Mouse (Mus musculus) neural tube, embryonic 15.5 days (tissue): ENCODE data around the gene P2ry2. TPM values are rescaled to one million over a fixed set of nuclear protein-coding genes. Genes with fewer than 3 reads are reported as not detected.

Experiments used
- ATAC-seq: fragments of 200-750 bp; cut with Nextera tagmentation; 2 replicates; pipeline ENCODE4 v1.8.0; 2017; ENCODE audit warnings: mild to moderate bottlenecking, moderate TSS enrichment, moderate library complexity; ENCODE audit not compliant: low FRiP score
- H3K27ac ChIP-seq: fragments of 300-500 bp; sonication (generic); replicated peaks from 2 replicates; pipeline ENCODE4 v1.5.1; 2015; ENCODE audit warnings: mild to moderate bottlenecking, inconsistent platforms
- H3K27me3 ChIP-seq: fragments of 300-500 bp; sonication (generic); replicated peaks from 2 replicates; pipeline ENCODE4 v1.6.1; 2015; ENCODE audit warnings: inconsistent platforms
- H3K36me3 ChIP-seq: fragments of 300-500 bp; sonication (generic); 2 replicates; pipeline ENCODE4 v1.6.1; 2015; ENCODE audit warnings: inconsistent platforms
- H3K4me1 ChIP-seq: fragments of 300-500 bp; sonication (generic); 2 replicates; pipeline ENCODE4 v1.6.1; 2015; ENCODE audit warnings: inconsistent platforms
- H3K4me2 ChIP-seq: fragments of 300-500 bp; sonication (generic); 2 replicates; pipeline ENCODE4 v1.6.1; 2015; ENCODE audit warnings: inconsistent platforms, mild to moderate bottlenecking, moderate library complexity
- H3K4me3 ChIP-seq: fragments of 300-500 bp; sonication (generic); replicated peaks from 2 replicates; pipeline ENCODE4 v1.5.1; 2015; ENCODE audit warnings: mild to moderate bottlenecking, inconsistent platforms
- H3K9ac ChIP-seq: fragments of 300-500 bp; sonication (generic); replicated peaks from 2 replicates; pipeline ENCODE4 v1.6.1; 2015; ENCODE audit warnings: mild to moderate bottlenecking, inconsistent platforms
- H3K9me3 ChIP-seq: fragments of 300-500 bp; sonication (generic); replicated peaks from 2 replicates; pipeline ENCODE4 v1.6.1; 2016; ENCODE audit warnings: inconsistent platforms
- WGBS: fragments of 180-500 bp; shearing (Covaris S2); methylation state at CpG from one replicate; pipeline ENCODE4 v1.1.7; 2015; ENCODE audit warnings: mixed read lengths; 5-methylcytosine and 5-hydroxymethylcytosine counted together
- polyA plus RNA-seq: library from polyadenylated mRNA; unstranded; fragments of >200 nt; fragmentation: Nextera tagmentation; extraction: Ambion mirVana; gene quantifications from 2 replicates; pipeline ENCODE4 v1.2.1, GENCODE M21; 2015

Gene P2ry2
- polyA plus RNA-seq, 1 experiment from 2014 or later = 0.81 TPM

GRCm38 (mm10) chr7:100960462-100960861 lies 52.2 kb downstream of the P2ry2 start:
- H3K4me2 ChIP-seq = no peak overlapping the region
- no peaks in the 10 kb centered on the region; the same call in 1 of the 2 replicates for H3K4me1 ChIP-seq
- no peak for ATAC-seq
- no peaks in the 10 kb centered on the region for H3K36me3 ChIP-seq
- H3K9me3 ChIP-seq = no peaks in the 10 kb centered on the region
- H3K27ac ChIP-seq = no peak overlapping the region
- H3K9ac ChIP-seq = no peak overlapping the region
- WGBS = 76% methylated on average over 2 of the region's 2 CpGs
- no peaks in the 10 kb centered on the region for H3K27me3 ChIP-seq
- no peak overlapping the region for H3K4me3 ChIP-seq

- H3K4me1 ChIP-seq = no peaks in the 10 kb centered on the region; the same call in 1 of the 2 replicates
- no peak overlapping the region for H3K4me3 ChIP-seq
- WGBS = 94% methylated on average over 2 of the region's 2 CpGs
- no peak for ATAC-seq
- no peak overlapping the region for H3K4me2 ChIP-seq
- H3K27ac ChIP-seq = no peak overlapping the region
- H3K9ac ChIP-seq = no peak overlapping the region
- no peaks in the 10 kb centered on the region for H3K36me3 ChIP-seq
- H3K27me3 ChIP-seq = no peaks in the 10 kb centered on the region
- H3K9me3 ChIP-seq = no peaks in the 10 kb centered on the region
Measured at GRCm38 (mm10) chr7:100958426-100958825, 54.2 kb downstream of the P2ry2 start.

GRCm38 (mm10) chr7:100952686-100953085 lies 60.0 kb downstream of the P2ry2 start:
- Histone ChIP-seq H3K9me3 (no peaks in the 10 kb centered on the region), H3K4me3 (no peak overlapping the region), H3K4me2 (no peak overlapping the region), H3K27me3 (no peaks in the 10 kb centered on the region), H3K36me3 (no peaks in the 10 kb centered on the region), H3K9ac (no peak overlapping the region), H3K27ac (no peak overlapping the region), H3K4me1 (no peaks in the 10 kb centered on the region)
- 88% methylated on average over 7 of the region's 7 CpGs for WGBS
- no peak for ATAC-seq

DNA sequence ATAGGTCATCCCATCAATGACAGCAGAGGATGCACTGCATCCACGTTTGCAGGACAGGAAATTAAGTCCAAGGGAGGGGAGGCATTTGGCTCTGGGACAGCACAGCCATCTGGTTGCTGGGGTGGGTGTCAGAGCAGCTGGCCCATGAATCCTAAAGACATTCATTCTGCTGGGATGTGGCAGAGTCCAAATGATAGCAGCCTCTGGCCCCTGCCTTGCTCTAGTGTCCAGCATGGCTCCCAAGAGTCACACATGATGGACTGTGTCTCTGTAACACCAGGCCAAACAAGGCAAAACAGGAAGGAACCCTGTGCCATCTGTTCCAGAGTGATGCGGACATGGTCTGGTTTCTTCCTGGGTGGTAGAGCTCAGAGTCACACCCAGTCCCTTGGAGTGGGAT lies 60.8 kb downstream of the P2ry2 start:
- Histone ChIP-seq H3K27ac (no peak overlapping the region), H3K9ac (no peak overlapping the region), H3K4me2 (no peak overlapping the region), H3K4me3 (no peak overlapping the region), H3K27me3 (no peaks in the 10 kb centered on the region), H3K9me3 (no peaks in the 10 kb centered on the region), H3K4me1 (no peaks in the 10 kb centered on the region), H3K36me3 (no peaks in the 10 kb centered on the region)
- 59% methylated on average over 2 of the region's 2 CpGs for WGBS
- no peak for ATAC-seq

- H3K4me2 ChIP-seq = no peak overlapping the region
- H3K36me3 ChIP-seq = no peaks in the 10 kb centered on the region
- 76% methylated on average over 12 of the region's 12 CpGs for WGBS
- no peaks in the 10 kb centered on the region for H3K4me1 ChIP-seq
- H3K4me3 ChIP-seq = no peak overlapping the region
- H3K9me3 ChIP-seq = no peaks in the 10 kb centered on the region
- H3K27ac ChIP-seq = no peak overlapping the region
- H3K27me3 ChIP-seq = no peaks in the 10 kb centered on the region
- H3K9ac ChIP-seq = no peak overlapping the region
- ATAC-seq = no peak
Measured at GRCm38 (mm10) chr7:100950481-100951010, 62.1 kb downstream of the P2ry2 start.

- no peaks in the 10 kb centered on the region for H3K36me3 ChIP-seq
- H3K9me3 ChIP-seq = no peaks in the 10 kb centered on the region
- ATAC-seq = no peak
- no peaks in the 10 kb centered on the region for H3K4me1 ChIP-seq
- no peak overlapping the region for H3K9ac ChIP-seq
- no peak overlapping the region for H3K27ac ChIP-seq
- H3K4me2 ChIP-seq = no peak overlapping the region
- H3K4me3 ChIP-seq = no peak overlapping the region
- WGBS = 66% methylated on average over 5 of the region's 5 CpGs
- H3K27me3 ChIP-seq = no peaks in the 10 kb centered on the region
Measured at GRCm38 (mm10) chr7:100950031-100950430, 62.6 kb downstream of the P2ry2 start.

Other genes with a start within 250 kb of the P2ry2 start
- gene Relt, start 149.4 kb downstream of the P2ry2 start, polyA plus RNA-seq = 5.9 and 6.3 TPM in 2 replicates
- gene Arhgef17, start 80.8 kb downstream of the P2ry2 start, polyA plus RNA-seq = 12.2 and 12.9 TPM in 2 replicates
- gene P2ry6, start 38.2 kb downstream of the P2ry2 start, polyA plus RNA-seq = 4.1 and 4.6 TPM in 2 replicates
- 35.9 and 39.4 TPM in 2 replicates for gene Fchsd2, start 80.0 kb upstream of the P2ry2 start, polyA plus RNA-seq